Mouse (Mus musculus) ZHBTc4 (cell line): ENCODE results near the gene Speer3.
"Not testable (repeated sequence)": the region's sequence is repeated elsewhere in the genome, so short reads cannot be mapped to it uniquely, and the experiment has no call there.

Source experiments
- DNase-seq: peaks from one replicate; pipeline ENCODE4 v3.0.0-alpha.2; 2011; ENCODE audit warnings: low read depth, low spot score

Speer3 gene

DNA sequence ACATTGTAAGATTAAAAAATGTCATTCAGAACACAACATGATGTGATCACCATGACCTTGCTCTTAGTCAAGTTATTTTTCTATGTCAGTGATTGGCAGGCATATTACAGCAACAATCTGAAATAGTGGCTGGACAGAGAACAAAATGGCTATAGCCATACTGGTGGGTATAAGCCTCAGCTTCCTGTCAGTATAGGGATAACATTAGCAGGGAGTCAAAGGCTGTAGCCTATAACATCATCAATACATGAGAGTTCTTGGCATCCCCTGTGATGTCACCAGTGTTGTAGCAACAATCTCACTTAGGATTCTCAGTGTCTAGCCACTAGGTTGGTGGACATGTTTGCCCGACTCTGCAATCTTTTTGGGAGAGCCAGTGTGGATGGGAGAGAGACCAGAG is at the start of gene Speer3:
Gene Speer3 (plus strand): TSS at position 301 of the 400 bp plus-strand sequence.
- DNase-seq, result no peak

DNA sequence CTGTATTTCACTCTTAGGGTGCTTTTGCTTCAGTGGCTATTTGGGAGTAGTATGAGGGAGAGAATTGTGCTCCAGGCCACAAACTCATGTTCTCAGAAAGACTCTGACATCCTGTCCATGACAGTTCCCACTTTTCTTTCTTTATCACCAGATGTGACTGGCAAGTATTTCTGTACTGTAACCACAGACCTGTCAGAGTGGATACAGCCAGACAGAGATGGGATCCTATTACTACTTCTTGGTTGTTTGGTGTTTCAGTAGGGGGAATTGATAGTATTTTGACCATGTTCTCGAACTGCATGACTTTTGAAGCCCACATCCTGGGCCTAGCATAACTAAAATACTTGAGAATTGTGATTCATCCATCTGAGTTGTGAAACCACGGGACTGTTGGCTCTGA is 19.1 kb downstream of the Speer3 start:
- DNase-seq, result not testable (repeated sequence)

DNA sequence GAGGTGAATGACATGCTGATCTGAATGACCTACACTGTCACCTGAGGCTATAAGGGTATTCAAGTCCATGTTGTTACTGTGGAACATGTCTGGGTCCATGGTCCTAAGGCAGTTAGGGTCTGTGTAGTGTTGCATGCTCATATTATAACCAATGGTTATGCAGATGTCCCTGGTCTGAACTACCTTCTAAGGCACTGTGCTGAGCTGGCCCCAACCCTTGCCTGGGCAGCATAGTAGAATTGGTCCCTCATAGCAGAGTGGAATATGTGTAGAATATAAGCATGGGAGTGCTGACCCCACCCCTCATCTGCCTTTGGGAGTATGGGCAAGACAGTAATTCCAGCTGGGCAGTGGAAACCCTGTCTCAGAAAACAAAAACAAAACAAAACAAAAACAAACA is 33.7 kb downstream of the Speer3 start:
- no peak for DNase-seq

GRCm38 (mm10) chr5:13826708-13827107 is 35.3 kb downstream of the Speer3 start:
- no peak for DNase-seq

GRCm38 (mm10) chr5:13844317-13844716 is 52.9 kb downstream of the Speer3 start:
- no peak for DNase-seq
